Mouse (Mus musculus): ENCODE data around the gene Rnf8.

The Rnf8 gene

GRCm38 (mm10) chr17:29682261-29682660 lies 67.7 kb downstream of the Rnf8 start:
- DNase-seq = no peak

DNA sequence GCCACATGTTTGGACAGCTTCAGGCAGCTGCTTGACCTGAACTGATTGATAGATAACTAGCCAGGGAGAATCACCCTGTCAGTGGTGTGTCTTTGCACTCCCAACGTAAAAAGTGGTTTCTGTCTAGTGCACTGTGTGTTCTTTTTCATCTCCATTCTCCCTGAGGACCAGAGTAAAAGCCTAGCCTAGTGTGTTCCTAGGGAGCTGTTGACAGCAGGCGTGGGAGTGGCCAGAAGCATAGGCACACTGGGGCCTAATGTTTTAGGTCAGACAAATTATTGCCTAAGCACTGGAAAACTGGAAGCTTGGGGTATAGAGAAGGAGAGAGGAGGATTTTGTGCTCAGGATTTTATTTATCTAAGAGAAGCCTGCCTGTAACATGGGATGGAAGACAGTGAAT lies 68.5 kb downstream of the Rnf8 start:
- no peak for DNase-seq

DNA sequence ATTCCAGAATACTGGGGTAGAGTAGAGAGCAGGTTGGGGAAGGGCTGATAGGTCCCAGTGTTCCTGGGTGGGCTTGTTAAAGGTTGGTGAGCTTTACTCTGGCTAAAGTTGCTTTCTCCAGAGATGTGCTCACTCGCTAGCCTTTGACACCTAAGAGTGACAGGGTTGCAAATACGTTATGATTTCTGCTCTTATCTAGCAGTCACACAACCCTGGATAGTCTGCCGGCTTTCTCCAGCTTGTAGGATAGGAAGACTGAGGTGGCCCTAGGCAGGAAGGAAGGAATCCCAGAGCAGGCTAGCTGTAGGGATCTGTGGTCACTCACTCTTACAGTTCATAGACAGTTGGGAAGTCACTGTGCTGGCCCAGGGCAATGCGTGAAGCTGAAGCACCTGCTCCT lies 69.7 kb downstream of the Rnf8 start:
- DNase-seq = no peak

DNA sequence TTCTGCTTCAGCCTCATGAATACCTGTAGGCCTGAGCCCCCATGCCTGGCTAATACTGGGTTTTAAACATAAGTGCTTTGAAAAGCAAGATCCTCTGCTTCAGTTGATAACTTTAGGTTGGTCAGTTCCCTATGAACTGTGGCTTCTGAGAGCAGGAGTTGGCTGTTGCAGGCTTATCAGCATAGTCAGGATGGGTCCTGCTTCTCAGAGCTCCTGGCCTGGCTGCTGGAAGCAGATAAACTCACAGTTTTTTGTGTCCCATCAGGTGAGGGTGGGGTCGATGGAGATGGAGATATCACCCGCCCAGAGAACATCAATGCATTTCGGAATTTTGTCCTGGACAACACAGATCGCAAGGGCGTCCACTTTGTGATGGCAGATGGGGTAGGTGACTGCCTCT lies 72.2 kb downstream of the Rnf8 start:
- DNase-seq = no peak

DNA sequence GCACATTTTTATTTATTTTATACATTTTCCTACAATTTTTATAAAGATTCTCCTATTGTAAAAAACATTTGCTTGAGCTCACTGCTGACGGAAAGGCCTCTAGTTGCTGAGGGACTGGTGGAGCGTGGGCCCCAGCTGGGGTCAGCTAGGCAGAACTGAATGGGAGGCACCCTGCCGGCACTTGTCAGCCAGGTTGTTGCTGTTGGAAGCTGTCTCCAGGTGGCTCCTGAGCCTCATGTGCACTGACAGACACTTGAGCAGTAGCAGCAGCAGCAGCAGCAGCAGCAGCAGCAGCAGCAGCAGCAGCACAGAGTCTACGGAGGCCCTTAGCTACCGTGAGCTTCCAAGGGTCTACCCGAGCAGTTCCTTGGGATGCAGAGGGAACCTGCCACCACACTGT lies 72.8 kb downstream of the Rnf8 start:
- no peak for DNase-seq

GRCm38 (mm10) chr17:29688610-29689009 lies 74.0 kb downstream of the Rnf8 start:
- DNase-seq = no peak

- no peak for DNase-seq
These were observed 75.7 kb downstream of the Rnf8 start for GRCm38 (mm10) chr17:29690257-29690656.

- DNase-seq = no peak
These were observed 78.2 kb downstream of the Rnf8 start for GRCm38 (mm10) chr17:29692827-29693226.

DNA sequence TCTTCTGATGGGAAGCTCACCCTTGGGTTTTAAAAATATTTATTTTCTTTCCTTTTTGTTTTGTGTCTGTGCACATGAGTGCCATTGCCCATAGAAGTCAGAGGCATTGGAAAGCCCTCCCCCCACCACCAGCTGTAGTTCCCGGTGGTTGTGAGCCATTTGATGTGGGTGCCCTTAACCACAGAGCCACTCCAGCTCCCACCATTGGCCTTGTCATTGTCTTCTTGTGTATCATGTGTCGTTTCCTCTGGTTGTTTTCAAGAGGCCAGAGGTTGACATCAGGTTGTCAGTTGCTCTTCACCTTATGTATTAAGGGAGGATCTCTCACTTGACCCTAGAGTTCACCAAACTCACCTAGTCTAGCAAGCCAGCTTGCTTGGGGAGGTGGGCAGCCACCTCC lies 79.0 kb downstream of the Rnf8 start:
- no peak for DNase-seq

- DNase-seq = no peak
These were observed 79.9 kb downstream of the Rnf8 start for GRCm38 (mm10) chr17:29694516-29694915.
